Mouse (Mus musculus) cortical plate, adult 2 months (tissue): ENCODE data around the gene Ppan.
A peak's percentile ranks its signal among the peaks of the same experiment; 100 is the strongest.

Source experiments
- CTCF ChIP-seq: fragments of 200-500 bp; IDR thresholded peaks from 2 replicates; pipeline ENCODE4 v1.5.1; 2011; ENCODE audit warnings: mild to moderate bottlenecking, control low read depth, low read length; ENCODE audit not compliant: insufficient read depth; ENCODE audit errors: extremely low read depth
- POLR2A ChIP-seq: fragments of 200-500 bp; IDR thresholded peaks from 2 replicates; pipeline ENCODE4 v1.6.1; 2011; ENCODE audit warnings: mild to moderate bottlenecking, low read length, control low read depth; ENCODE audit not compliant: insufficient read depth; ENCODE audit errors: extremely low read depth

GRCm38 (mm10) chr9:20892104-20892653 lies 4.2 kb downstream of the Ppan start:
- TF ChIP-seq CTCF (no peak), POLR2A (peak; percentile 42; the same call in 1 of the 2 replicates)
